ENCODE assay signal across 8 mouse cellular contexts in the genomic region with DNA sequence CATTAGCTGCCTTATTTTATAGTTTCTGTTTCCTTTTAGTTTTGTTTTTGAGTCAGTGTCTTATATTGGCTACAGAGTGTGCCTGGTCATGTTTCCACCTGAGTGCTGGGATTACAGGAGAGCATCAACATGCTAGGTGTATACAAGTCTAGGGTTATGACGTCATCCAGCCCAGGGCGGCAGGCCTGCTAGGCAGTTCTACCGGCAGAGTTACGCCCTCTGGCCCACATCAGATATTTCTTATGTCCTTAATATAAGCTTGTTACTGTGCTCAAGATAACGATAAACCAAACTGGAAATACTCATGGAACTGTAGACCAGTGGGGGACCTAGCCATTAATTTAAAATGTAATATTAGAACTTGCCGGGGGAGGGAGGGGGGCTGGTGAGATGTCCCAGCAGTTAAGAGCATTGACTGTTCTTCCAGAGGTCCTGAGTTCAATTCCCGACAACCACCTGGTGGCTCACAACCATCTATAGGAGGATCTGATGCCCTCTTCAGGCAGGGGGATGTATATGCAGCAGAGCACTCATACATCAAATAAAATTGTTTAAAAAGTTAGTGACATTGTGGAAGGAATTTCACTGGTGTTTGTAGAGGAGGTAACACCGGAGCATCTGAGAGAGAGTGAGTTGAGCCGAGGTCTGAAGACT. TPM values are rescaled to one million over a fixed set of nuclear protein-coding genes. Genes with fewer than 3 reads are reported as not detected.
DNase-seq lines count a peak whose midpoint lies in the region; ATAC-seq and TF ChIP-seq lines count a peak whose summit lies in the region.

No protein-coding gene starts in this region.

- 64% methylated on average over 9 of the region's 9 CpGs for WGBS in hindbrain, embryonic 13.5 days
- 67% methylated on average over 9 of the region's 9 CpGs for WGBS in midbrain, embryonic 11.5 days

- DNase-seq in layer of hippocampus, adult 2 months (ENCODE audit: low spot score in 2 of 2), result no peak
- DNase-seq in layer of hippocampus, adult 9-10 months (ENCODE audit: low spot score), result no peak
- peak; percentile 31 for DNase-seq in c-Kit-positive CD71-negative TER-119-negative erythroid progenitor cells, embryonic 14.5 days (ENCODE audit: low read depth)
- peak; percentile 84 for DNase-seq in midbrain, embryonic 11.5 days (ENCODE audit: low spot score, missing footprints)
- peak; percentile 26 for DNase-seq in yolk sac, embryonic 10.5 days (ENCODE audit: low spot score)
- no peak for DNase-seq in layer of hippocampus, adult 18-20 months (ENCODE audit: low spot score in 2 of 2)
- DNase-seq in kidney, postnatal 14 days, result no peak

- H3K4me2 ChIP-seq in hindbrain, embryonic 13.5 days, result peak overlapping the region; percentile 88
- H3K4me2 ChIP-seq in midbrain, embryonic 11.5 days, result peak overlapping the region; percentile 92

- no peaks in the 10 kb centered on the region for H3K27me3 ChIP-seq in hindbrain, embryonic 13.5 days
- H3K27me3 ChIP-seq in midbrain, embryonic 11.5 days (ENCODE audit: control insufficient read depth, insufficient read depth, low read length), result no peaks in the 10 kb centered on the region

- H3K9me3 ChIP-seq in hindbrain, embryonic 13.5 days, result no peaks in the 10 kb centered on the region
- H3K9me3 ChIP-seq in midbrain, embryonic 11.5 days (ENCODE audit: control insufficient read depth, low read length), result no peaks in the 10 kb centered on the region

- H3K36me3 ChIP-seq in hindbrain, embryonic 13.5 days, result no peaks in the 10 kb centered on the region
- no peaks in the 10 kb centered on the region for H3K36me3 ChIP-seq in midbrain, embryonic 11.5 days (ENCODE audit: control insufficient read depth, insufficient read depth, low read length)

- peak overlapping the region; percentile 57; the same call in 1 of the 2 replicates for H3K4me3 ChIP-seq in layer of hippocampus, adult 2 months
- H3K4me3 ChIP-seq in hindbrain, embryonic 13.5 days, result peak overlapping the region; percentile 49
- H3K4me3 ChIP-seq in midbrain, embryonic 11.5 days (ENCODE audit: low read depth, low read length), result peak overlapping the region; percentile 62

- no peak overlapping the region for H3K9ac ChIP-seq in hindbrain, embryonic 13.5 days
- H3K9ac ChIP-seq in midbrain, embryonic 11.5 days (ENCODE audit: low read length), result peak overlapping the region; percentile 72

- H3K4me1 ChIP-seq in hindbrain, embryonic 13.5 days (replicated peaks), result peaks cover 16% of the 10 kb centered on the region
- peaks cover 3% of the 10 kb centered on the region for H3K4me1 ChIP-seq in midbrain, embryonic 11.5 days (ENCODE audit: control insufficient read depth, insufficient read depth, low read length)

- TF ChIP-seq CTCF in layer of hippocampus, adult 2 months (conservative IDR thresholded peaks at IDR 0.05), result peak; percentile 63

- H3K27ac ChIP-seq in layer of hippocampus, adult 2 months, result no peak overlapping the region
- H3K27ac ChIP-seq in hindbrain, embryonic 13.5 days, result no peak overlapping the region
- no peak overlapping the region for H3K27ac ChIP-seq in midbrain, embryonic 11.5 days (ENCODE audit: low read depth, low read length)

- ATAC-seq in hindbrain, embryonic 13.5 days (ENCODE audit: low FRiP score), result peak; percentile 33; the same call in 1 of the 2 replicates
- 0 out of 2 replicates have a peak, but pooled peaks have one; percentile 19 for ATAC-seq in midbrain, embryonic 11.5 days (ENCODE audit: low FRiP score)

RNA-seq across cellular contexts. Expression of a gene that starts 1.3 kb away (rescaled TPM):
- under 1 TPM; 0.22 to 0.79 TPM for total RNA-seq in layer of hippocampus, adult 2 months (2021)
- 3.2 and 3.7 TPM in 2 replicates for polyA plus RNA-seq in hindbrain, embryonic 13.5 days (2015; fragmentation: Nextera tagmentation; extraction: Ambion mirVana)
- polyA plus RNA-seq in midbrain, embryonic 11.5 days (2014; fragmentation: Nextera tagmentation; extraction: Ambion mirVana), result 18.7 and 20.2 TPM in 2 replicates
- under 1 TPM; 0.27 to 0.33 TPM for total RNA-seq in layer of hippocampus, adult 18-20 months (2021)

RNA-seq across cellular contexts. Expression of a gene that starts 6.1 kb away (rescaled TPM):
- total RNA-seq in layer of hippocampus, adult 2 months (2021), result 10 to 100 TPM; 18.6 to 26.3 TPM
- 16.2 and 21.9 TPM in 2 replicates for polyA plus RNA-seq in hindbrain, embryonic 13.5 days (2015; fragmentation: Nextera tagmentation; extraction: Ambion mirVana)
- 0.52 and 0.63 TPM in 2 replicates for polyA plus RNA-seq in midbrain, embryonic 11.5 days (2014; fragmentation: Nextera tagmentation; extraction: Ambion mirVana)
- total RNA-seq in layer of hippocampus, adult 18-20 months (2021), result 10 to 100 TPM; 22.4 to 23.9 TPM

Comparison
In these comparisons a context has a peak if more than half of its experiments do, and no peak if none do; other contexts are left out.
1. DNase-seq: peak in c-Kit-positive CD71-negative TER-119-negative erythroid progenitor cells, embryonic 14.5 days (single experiment), midbrain, embryonic 11.5 days (single experiment) and yolk sac, embryonic 10.5 days (single experiment); none in layer of hippocampus, adult 2 months (0 of 2), layer of hippocampus, adult 9-10 months (single experiment), layer of hippocampus, adult 18-20 months (0 of 2) and kidney, postnatal 14 days (single experiment).
2. Peak in every context shown above with its lines, with median percentiles within 50 percentile points of each other: H3K4me3 ChIP-seq.